Mouse (Mus musculus): ENCODE data around the gene Hddc3. TPM values are rescaled to one million over a fixed set of nuclear protein-coding genes. Genes with fewer than 3 reads are reported as not detected.
A peak's percentile ranks its signal among the peaks of the same experiment; 100 is the strongest.
"Not testable (repeated sequence)": the region's sequence is repeated elsewhere in the genome, so short reads cannot be mapped to it uniquely, and the experiment has no call there.

Gene Hddc3
- polyA plus RNA-seq, 1 experiment from 2014 or later, result 29.0 TPM

DNA sequence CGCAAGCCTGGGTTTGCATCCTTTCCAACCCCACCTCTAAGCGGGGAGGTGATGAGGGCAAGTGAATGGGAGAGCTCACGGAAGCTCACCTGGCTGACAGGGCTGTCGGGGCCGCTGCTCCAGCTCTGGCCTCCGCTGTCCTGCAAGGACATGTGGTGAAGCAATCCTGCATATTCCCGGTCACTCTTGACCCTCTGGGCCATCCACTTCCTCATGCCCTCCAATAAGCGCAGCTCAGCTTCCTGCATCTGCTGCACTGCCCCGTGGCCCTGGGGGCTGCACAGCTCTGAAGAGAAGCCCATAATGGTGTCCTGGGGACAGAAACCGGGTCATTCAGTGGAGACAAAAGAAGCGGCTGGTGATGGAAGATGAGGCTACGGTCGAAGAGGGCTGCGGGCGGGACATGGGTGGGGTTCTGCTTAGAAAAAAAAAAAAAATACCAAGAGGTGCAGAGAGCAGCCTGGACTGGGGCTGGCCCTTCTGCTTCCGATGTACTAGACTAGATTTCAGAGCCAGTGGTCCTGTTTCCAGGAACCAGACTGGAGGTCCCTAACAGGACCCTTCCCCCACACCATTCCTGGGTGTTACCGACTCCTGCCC, 44.2 kb downstream of the Hddc3 start:
- Histone ChIP-seq H3K9ac (peak overlapping the region; percentile 71), H3K4me3 (peak overlapping the region; percentile 37), H3K4me1 (peaks cover 29% of the 10 kb centered on the region), H3K27ac (peak overlapping the region; percentile 79), H3K36me3 (peaks cover 35% of the 10 kb centered on the region), H3K4me2 (peak overlapping the region; percentile 64), H3K27me3 (no peaks in the 10 kb centered on the region), H3K9me3 (no peaks in the 10 kb centered on the region)
- 31% methylated on average over 17 of the region's 17 CpGs for WGBS
- no peak for ATAC-seq (ENCODE audit: insufficient number of reproducible peaks, insufficient read depth, low FRiP score, low TSS enrichment, low read depth)

GRCm38 (mm10) chr7:80387633-80388543, 45.0 kb downstream of the Hddc3 start, which contains the start of gene Fes:
Fes (minus strand) TSS chr7:80387946.
- Histone ChIP-seq H3K36me3 (peaks cover 39% of the 10 kb centered on the region), H3K27me3 (no peaks in the 10 kb centered on the region), H3K27ac (peak within 1 kb of the TSS; percentile 79), H3K4me3 (peak within 1 kb of the TSS; percentile 37), H3K4me1 (peaks cover 29% of the 10 kb centered on the region), H3K9me3 (no peaks in the 10 kb centered on the region), H3K4me2 (peak within 1 kb of the TSS; percentile 64), H3K9ac (peak within 1 kb of the TSS; percentile 71)
- peak; percentile 39; the same call in 1 of the 2 replicates for ATAC-seq (ENCODE audit: insufficient number of reproducible peaks, insufficient read depth, low FRiP score, low TSS enrichment, low read depth)
- WGBS, result 8% methylated on average over 33 of the region's 33 CpGs

DNA sequence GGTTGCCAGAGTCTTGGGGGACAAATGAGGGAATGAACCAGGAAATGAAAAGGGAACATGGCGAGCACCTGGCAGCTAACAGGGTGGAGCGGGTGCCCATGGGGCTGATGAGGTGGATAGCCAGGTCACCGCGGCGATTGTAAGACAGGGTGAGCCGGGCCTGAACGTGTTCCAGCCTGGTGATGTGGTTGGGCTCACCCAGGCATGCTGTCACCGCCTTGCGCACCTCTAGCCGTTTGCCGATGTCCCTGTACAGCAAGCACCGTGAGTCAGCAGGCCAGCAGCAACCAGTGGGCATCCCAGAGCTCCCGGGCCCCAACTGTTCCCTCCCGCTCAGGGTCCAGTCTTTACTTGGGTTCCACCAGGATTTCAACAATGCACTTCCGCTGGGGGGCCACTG, 49.2 kb downstream of the Hddc3 start:
- Histone ChIP-seq H3K4me1 (peaks cover 21% of the 10 kb centered on the region), H3K36me3 (peaks cover 71% of the 10 kb centered on the region), H3K9me3 (no peaks in the 10 kb centered on the region), H3K27me3 (no peaks in the 10 kb centered on the region), H3K9ac (no peak overlapping the region), H3K4me2 (no peak overlapping the region), H3K27ac (no peak overlapping the region), H3K4me3 (no peak overlapping the region)
- WGBS, result 90% methylated on average over 15 of the region's 15 CpGs
- no peak for ATAC-seq (ENCODE audit: insufficient number of reproducible peaks, insufficient read depth, low FRiP score, low TSS enrichment, low read depth)

GRCm38 (mm10) chr7:80394600-80394999, 51.7 kb downstream of the Hddc3 start:
- WGBS, result 90% methylated on average over 4 of the region's 4 CpGs
- Histone ChIP-seq H3K27me3 (no peaks in the 10 kb centered on the region), H3K4me2 (no peak overlapping the region), H3K36me3 (peaks cover 82% of the 10 kb centered on the region), H3K27ac (no peak overlapping the region), H3K9ac (no peak overlapping the region), H3K4me3 (no peak overlapping the region), H3K4me1 (peaks cover 13% of the 10 kb centered on the region), H3K9me3 (no peaks in the 10 kb centered on the region)
- no peak for ATAC-seq (ENCODE audit: insufficient number of reproducible peaks, insufficient read depth, low FRiP score, low TSS enrichment, low read depth)

- not testable (repeated sequence) for H3K4me2 ChIP-seq; H3K27me3 ChIP-seq; ATAC-seq (ENCODE audit: insufficient number of reproducible peaks, insufficient read depth, low FRiP score, low TSS enrichment, low read depth); H3K9me3 ChIP-seq; H3K9ac ChIP-seq; H3K4me3 ChIP-seq; H3K27ac ChIP-seq
- WGBS, result 87% methylated on average over 4 of the region's 4 CpGs
- Histone ChIP-seq H3K36me3 (peaks cover 65% of the 10 kb centered on the region), H3K4me1 (peaks cover 31% of the 10 kb centered on the region)
These were observed 53.5 kb downstream of the Hddc3 start for GRCm38 (mm10) chr7:80396427-80396826.

GRCm38 (mm10) chr7:80397986-80398385, 55.1 kb downstream of the Hddc3 start:
- H3K27me3 ChIP-seq, result no peaks in the 10 kb centered on the region
- H3K4me3 ChIP-seq, result no peak overlapping the region
- 85% methylated on average over 9 of the region's 9 CpGs for WGBS
- H3K9ac ChIP-seq, result no peak overlapping the region; the same call in 1 of the 2 replicates
- peaks cover 50% of the 10 kb centered on the region for H3K36me3 ChIP-seq
- no peak for ATAC-seq (ENCODE audit: insufficient number of reproducible peaks, insufficient read depth, low FRiP score, low TSS enrichment, low read depth)
- H3K4me1 ChIP-seq, result peaks cover 36% of the 10 kb centered on the region
- H3K4me2 ChIP-seq, result no peak overlapping the region
- no peaks in the 10 kb centered on the region for H3K9me3 ChIP-seq
- no peak overlapping the region for H3K27ac ChIP-seq

DNA sequence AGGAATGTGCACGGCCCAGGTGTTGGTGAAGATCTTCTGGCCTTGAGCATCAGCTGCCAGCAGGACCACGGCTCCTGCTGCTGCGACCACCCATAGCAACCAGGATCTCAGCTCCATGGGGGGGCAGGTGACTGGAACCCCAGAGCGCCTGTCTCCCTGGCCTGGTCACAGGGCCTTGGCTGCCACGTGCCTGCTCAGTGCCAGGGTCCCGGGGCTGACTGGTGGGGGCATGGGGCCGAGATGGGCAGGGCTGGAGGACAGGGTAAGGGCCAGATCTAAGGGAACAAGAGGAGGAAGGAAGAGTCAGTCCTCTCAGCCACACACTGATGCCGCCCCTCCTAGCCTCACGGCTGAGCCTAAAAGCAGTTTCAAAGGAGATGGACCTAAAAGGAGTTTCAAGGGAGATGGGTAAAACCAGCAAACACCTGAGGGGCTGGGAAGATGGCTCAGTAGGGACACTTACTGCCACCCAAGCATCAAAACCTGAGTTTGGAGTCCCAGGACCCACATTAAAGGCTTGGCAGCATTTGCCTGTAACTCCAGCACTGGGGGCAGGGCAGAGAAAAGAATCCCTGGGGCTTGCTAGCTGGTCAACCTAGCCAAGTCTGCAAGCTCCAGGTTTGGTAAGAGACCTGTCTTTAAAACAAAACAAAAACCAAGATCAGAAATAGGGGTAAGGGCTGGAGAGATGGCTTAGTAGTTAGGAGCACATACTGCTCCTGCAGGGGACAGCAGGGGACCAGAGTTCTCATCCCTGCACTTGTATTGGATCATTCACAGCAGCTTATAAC, 55.9 kb downstream of the Hddc3 start:
- Histone ChIP-seq H3K27ac (no peak overlapping the region), H3K9me3 (no peaks in the 10 kb centered on the region), H3K4me3 (no peak overlapping the region), H3K9ac (peak overlapping the region; percentile 36; the same call in 1 of the 2 replicates), H3K4me1 (peaks cover 43% of the 10 kb centered on the region), H3K36me3 (peaks cover 41% of the 10 kb centered on the region), H3K4me2 (no peak overlapping the region), H3K27me3 (peaks cover 3% of the 10 kb centered on the region; the same call in 1 of the 2 replicates)
- ATAC-seq (ENCODE audit: insufficient number of reproducible peaks, insufficient read depth, low FRiP score, low TSS enrichment, low read depth), result no peak
- WGBS, result 73% methylated on average over 9 of the region's 9 CpGs

- Histone ChIP-seq H3K27ac (peak overlapping the region; percentile 39; the same call in 1 of the 2 replicates), H3K4me2 (peak overlapping the region; percentile 88), H3K36me3 (peaks cover 32% of the 10 kb centered on the region), H3K4me3 (peak overlapping the region; percentile 95; the same call in 1 of the 2 replicates), H3K4me1 (peaks cover 50% of the 10 kb centered on the region), H3K9me3 (no peaks in the 10 kb centered on the region), H3K9ac (peak overlapping the region; percentile 97), H3K27me3 (peaks cover 7% of the 10 kb centered on the region; the same call in 1 of the 2 replicates)
- no peak for ATAC-seq (ENCODE audit: insufficient number of reproducible peaks, insufficient read depth, low FRiP score, low TSS enrichment, low read depth)
- WGBS, result 49% methylated on average over 5 of the region's 5 CpGs
These were observed 57.2 kb downstream of the Hddc3 start for GRCm38 (mm10) chr7:80400099-80400498.

Other genes with a start within 250 kb of the Hddc3 start
- gene Idh2, start 227.7 kb upstream of the Hddc3 start, polyA plus RNA-seq (2015; fragmentation: Nextera tagmentation; extraction: Ambion mirVana), result 514 and 560 TPM in 2 replicates
- 18.6 and 19.8 TPM in 2 replicates for gene Sema4b, start 156.3 kb upstream of the Hddc3 start, polyA plus RNA-seq (2015; fragmentation: Nextera tagmentation; extraction: Ambion mirVana)
- 69.9 and 71.1 TPM in 2 replicates for gene Cib1, start 110.3 kb upstream of the Hddc3 start, polyA plus RNA-seq (2015; fragmentation: Nextera tagmentation; extraction: Ambion mirVana)
- gene Gdpgp1, start 110.2 kb upstream of the Hddc3 start, polyA plus RNA-seq (2015; fragmentation: Nextera tagmentation; extraction: Ambion mirVana), result 3.8 TPM in 2 replicates
- gene Ttll13, start 96.7 kb upstream of the Hddc3 start, polyA plus RNA-seq (2015; fragmentation: Nextera tagmentation; extraction: Ambion mirVana), result 0.90 and 2.3 TPM in 2 replicates
- gene Ngrn, start 81.9 kb upstream of the Hddc3 start, polyA plus RNA-seq (2015; fragmentation: Nextera tagmentation; extraction: Ambion mirVana), result 52.2 and 52.5 TPM in 2 replicates
- gene Vps33b, start 73.5 kb upstream of the Hddc3 start, polyA plus RNA-seq (2015; fragmentation: Nextera tagmentation; extraction: Ambion mirVana), result 13.8 and 16.2 TPM in 2 replicates
- 121 and 130 TPM in 2 replicates for gene Prc1, start 48.7 kb upstream of the Hddc3 start, polyA plus RNA-seq (2015; fragmentation: Nextera tagmentation; extraction: Ambion mirVana)
- 15.6 and 17.2 TPM in 2 replicates for gene Rccd1, start 18.6 kb upstream of the Hddc3 start, polyA plus RNA-seq (2015; fragmentation: Nextera tagmentation; extraction: Ambion mirVana)
- gene Unc45a, start 2.1 kb upstream of the Hddc3 start, polyA plus RNA-seq (2015; fragmentation: Nextera tagmentation; extraction: Ambion mirVana), result 49.0 and 53.1 TPM in 2 replicates
- gene Man2a2, start 28.3 kb downstream of the Hddc3 start, polyA plus RNA-seq (2015; fragmentation: Nextera tagmentation; extraction: Ambion mirVana), result 25.3 and 28.7 TPM in 2 replicates
- gene Fes, start 44.8 kb downstream of the Hddc3 start, polyA plus RNA-seq (2015; fragmentation: Nextera tagmentation; extraction: Ambion mirVana), result 12.8 and 13.8 TPM in 2 replicates
- gene Furin, start 62.3 kb downstream of the Hddc3 start, polyA plus RNA-seq (2015; fragmentation: Nextera tagmentation; extraction: Ambion mirVana), result 10.9 and 11.0 TPM in 2 replicates
- 27.1 and 28.3 TPM in 2 replicates for gene Blm, start 192.0 kb downstream of the Hddc3 start, polyA plus RNA-seq (2015; fragmentation: Nextera tagmentation; extraction: Ambion mirVana)